Mouse (Mus musculus): ENCODE data around the gene Tmc3. TPM values are rescaled to one million over a fixed set of nuclear protein-coding genes. Genes with fewer than 3 reads are reported as not detected.

The Tmc3 gene
- polyA plus RNA-seq, 1 experiment: 0.25 TPM

- Histone ChIP-seq H3K36me3 (ENCODE audit: control insufficient read depth, insufficient read depth, low read length, poor library complexity, severe bottlenecking) (no peaks in the 10 kb centered on the region), H3K27ac (ENCODE audit: insufficient read depth, low read length) (no peak overlapping the region), H3K27me3 (ENCODE audit: control insufficient read depth, insufficient read depth, low read length, poor library complexity, severe bottlenecking) (no peaks in the 10 kb centered on the region), H3K9ac (ENCODE audit: low read depth, poor library complexity, severe bottlenecking) (no peak overlapping the region), H3K9me3 (replicated peaks; ENCODE audit: control insufficient read depth, insufficient read depth, low read length, poor library complexity, severe bottlenecking) (0 out of 2 replicates have a peak, but pooled peaks cover 3% of the 10 kb centered on the region), H3K4me1 (ENCODE audit: control insufficient read depth, insufficient read depth, low read length) (no peaks in the 10 kb centered on the region), H3K4me3 (ENCODE audit: low read depth, low read length) (no peak overlapping the region)
- no peak for TF ChIP-seq EP300 (IDR thresholded peaks at IDR 0.05; ENCODE audit: insufficient read depth, low read depth, low read length)
- no peak for TF ChIP-seq CTCF (IDR thresholded peaks at IDR 0.05; ENCODE audit: low read depth, low read length)
- TF ChIP-seq POLR2A (IDR thresholded peaks at IDR 0.05; ENCODE audit: insufficient read depth, low read length): no peak
These were observed 76.3 kb downstream of the Tmc3 start for GRCm38 (mm10) chr7:83661031-83661430.

- no peaks in the 10 kb centered on the region for H3K27me3 ChIP-seq (ENCODE audit: control insufficient read depth, insufficient read depth, low read length, poor library complexity, severe bottlenecking)
- H3K4me3 ChIP-seq (ENCODE audit: low read depth, low read length): no peak overlapping the region
- no peak overlapping the region for H3K9ac ChIP-seq (ENCODE audit: low read depth, poor library complexity, severe bottlenecking)
- no peaks in the 10 kb centered on the region for H3K4me1 ChIP-seq (ENCODE audit: control insufficient read depth, insufficient read depth, low read length)
- no peaks in the 10 kb centered on the region for H3K36me3 ChIP-seq (ENCODE audit: control insufficient read depth, insufficient read depth, low read length, poor library complexity, severe bottlenecking)
- TF ChIP-seq EP300 (IDR thresholded peaks at IDR 0.05; ENCODE audit: insufficient read depth, low read depth, low read length) (no peak), CTCF (IDR thresholded peaks at IDR 0.05; ENCODE audit: low read depth, low read length) (no peak), POLR2A (IDR thresholded peaks at IDR 0.05; ENCODE audit: insufficient read depth, low read length) (no peak)
- H3K27ac ChIP-seq (ENCODE audit: insufficient read depth, low read length): no peak overlapping the region
- 0 out of 2 replicates have a peak, but pooled peaks cover 1% of the 10 kb centered on the region for H3K9me3 ChIP-seq (replicated peaks; ENCODE audit: control insufficient read depth, insufficient read depth, low read length, poor library complexity, severe bottlenecking)
These were observed 77.0 kb downstream of the Tmc3 start for GRCm38 (mm10) chr7:83661763-83662162.

- no peaks in the 10 kb centered on the region for H3K4me1 ChIP-seq (ENCODE audit: control insufficient read depth, insufficient read depth, low read length)
- no peaks in the 10 kb centered on the region for H3K9me3 ChIP-seq (replicated peaks; ENCODE audit: control insufficient read depth, insufficient read depth, low read length, poor library complexity, severe bottlenecking)
- no peaks in the 10 kb centered on the region for H3K36me3 ChIP-seq (ENCODE audit: control insufficient read depth, insufficient read depth, low read length, poor library complexity, severe bottlenecking)
- TF ChIP-seq EP300 (IDR thresholded peaks at IDR 0.05; ENCODE audit: insufficient read depth, low read depth, low read length) (no peak), POLR2A (IDR thresholded peaks at IDR 0.05; ENCODE audit: insufficient read depth, low read length) (no peak), CTCF (IDR thresholded peaks at IDR 0.05; ENCODE audit: low read depth, low read length) (no peak)
- no peak overlapping the region for H3K27ac ChIP-seq (ENCODE audit: insufficient read depth, low read length)
- no peaks in the 10 kb centered on the region for H3K27me3 ChIP-seq (ENCODE audit: control insufficient read depth, insufficient read depth, low read length, poor library complexity, severe bottlenecking)
- no peak overlapping the region for H3K4me3 ChIP-seq (ENCODE audit: low read depth, low read length)
- H3K9ac ChIP-seq (ENCODE audit: low read depth, poor library complexity, severe bottlenecking): no peak overlapping the region
These were observed 78.1 kb downstream of the Tmc3 start for GRCm38 (mm10) chr7:83662711-83663375.

GRCm38 (mm10) chr7:83666087-83666595 is 81.4 kb downstream of the Tmc3 start:
- H3K27ac ChIP-seq (ENCODE audit: insufficient read depth, low read length): no peak overlapping the region
- H3K9ac ChIP-seq (ENCODE audit: low read depth, poor library complexity, severe bottlenecking): no peak overlapping the region
- H3K36me3 ChIP-seq (ENCODE audit: control insufficient read depth, insufficient read depth, low read length, poor library complexity, severe bottlenecking): no peaks in the 10 kb centered on the region
- no peak overlapping the region for H3K4me3 ChIP-seq (ENCODE audit: low read depth, low read length)
- no peaks in the 10 kb centered on the region for H3K27me3 ChIP-seq (ENCODE audit: control insufficient read depth, insufficient read depth, low read length, poor library complexity, severe bottlenecking)
- H3K9me3 ChIP-seq (replicated peaks; ENCODE audit: control insufficient read depth, insufficient read depth, low read length, poor library complexity, severe bottlenecking): no peaks in the 10 kb centered on the region
- TF ChIP-seq POLR2A (IDR thresholded peaks at IDR 0.05; ENCODE audit: insufficient read depth, low read length) (no peak), EP300 (IDR thresholded peaks at IDR 0.05; ENCODE audit: insufficient read depth, low read depth, low read length) (no peak), CTCF (IDR thresholded peaks at IDR 0.05; ENCODE audit: low read depth, low read length) (no peak)
- no peaks in the 10 kb centered on the region for H3K4me1 ChIP-seq (ENCODE audit: control insufficient read depth, insufficient read depth, low read length)

GRCm38 (mm10) chr7:83667936-83668645 is 83.4 kb downstream of the Tmc3 start:
- Histone ChIP-seq H3K4me3 (ENCODE audit: low read depth, low read length) (no peak overlapping the region), H3K4me1 (ENCODE audit: control insufficient read depth, insufficient read depth, low read length) (no peaks in the 10 kb centered on the region)
- TF ChIP-seq CTCF (IDR thresholded peaks at IDR 0.05; ENCODE audit: low read depth, low read length) (no peak), POLR2A (IDR thresholded peaks at IDR 0.05; ENCODE audit: insufficient read depth, low read length) (no peak), EP300 (IDR thresholded peaks at IDR 0.05; ENCODE audit: insufficient read depth, low read depth, low read length) (no peak)

DNA sequence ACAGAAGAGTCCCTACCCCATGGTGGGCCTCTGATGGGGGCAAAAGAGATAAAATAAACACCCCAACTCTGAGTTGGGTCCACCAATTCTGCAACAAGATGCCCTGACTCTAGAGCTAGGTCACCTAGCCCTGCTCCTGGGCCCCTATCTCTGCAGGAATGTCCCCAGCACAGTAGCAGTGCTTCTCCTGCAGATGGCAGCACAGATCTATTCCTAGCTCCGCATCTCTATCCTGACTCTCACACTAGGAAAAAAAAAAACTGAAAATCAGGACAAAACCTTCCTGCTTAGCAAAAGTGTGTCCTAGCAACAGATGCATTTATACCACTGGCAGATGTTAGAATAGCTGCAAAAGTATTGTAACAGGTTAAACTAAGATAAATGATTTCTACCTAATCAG is 84.0 kb downstream of the Tmc3 start:
- no peaks in the 10 kb centered on the region for H3K4me1 ChIP-seq (ENCODE audit: control insufficient read depth, insufficient read depth, low read length)
- no peak overlapping the region for H3K9ac ChIP-seq (ENCODE audit: low read depth, poor library complexity, severe bottlenecking)
- TF ChIP-seq EP300 (IDR thresholded peaks at IDR 0.05; ENCODE audit: insufficient read depth, low read depth, low read length) (no peak), POLR2A (IDR thresholded peaks at IDR 0.05; ENCODE audit: insufficient read depth, low read length) (no peak), CTCF (IDR thresholded peaks at IDR 0.05; ENCODE audit: low read depth, low read length) (peak; percentile 61)
- H3K27ac ChIP-seq (ENCODE audit: insufficient read depth, low read length): no peak overlapping the region
- no peak overlapping the region for H3K4me3 ChIP-seq (ENCODE audit: low read depth, low read length)
- H3K27me3 ChIP-seq (ENCODE audit: control insufficient read depth, insufficient read depth, low read length, poor library complexity, severe bottlenecking): no peaks in the 10 kb centered on the region; the same call in 1 of the 2 replicates
- no peaks in the 10 kb centered on the region for H3K9me3 ChIP-seq (replicated peaks; ENCODE audit: control insufficient read depth, insufficient read depth, low read length, poor library complexity, severe bottlenecking)
- H3K36me3 ChIP-seq (ENCODE audit: control insufficient read depth, insufficient read depth, low read length, poor library complexity, severe bottlenecking): no peaks in the 10 kb centered on the region

More at GRCm38 (mm10) chr7:83667936-83668645, 83.4 kb downstream of the Tmc3 start:
- no peak overlapping the region for H3K27ac ChIP-seq (ENCODE audit: insufficient read depth, low read length)
- H3K9me3 ChIP-seq (replicated peaks; ENCODE audit: control insufficient read depth, insufficient read depth, low read length, poor library complexity, severe bottlenecking): no peaks in the 10 kb centered on the region
- no peak overlapping the region for H3K9ac ChIP-seq (ENCODE audit: low read depth, poor library complexity, severe bottlenecking)
- H3K36me3 ChIP-seq (ENCODE audit: control insufficient read depth, insufficient read depth, low read length, poor library complexity, severe bottlenecking): no peaks in the 10 kb centered on the region
- no peaks in the 10 kb centered on the region for H3K27me3 ChIP-seq (ENCODE audit: control insufficient read depth, insufficient read depth, low read length, poor library complexity, severe bottlenecking)
